Mouse (Mus musculus) MEL (cell line): ENCODE data around the gene Rsu1. TPM values are rescaled to one million over a fixed set of nuclear protein-coding genes. Genes with fewer than 3 reads are reported as not detected.

ENCODE experiments used
- DNase-seq: peaks from one replicate; pipeline ENCODE4 v3.0.0; 2011; ENCODE audit warnings: low read depth, low spot score
- H3K27ac ChIP-seq: 2 replicates; pipeline ENCODE4 v1.5.1; 2012; ENCODE audit warnings: low read depth, mild to moderate bottlenecking, control low read depth, low read length, moderate library complexity; ENCODE audit not compliant: control insufficient read depth
- H3K27me3 ChIP-seq, 2 experiments: fragments of 150-350 bp in 1 of 2; sonication (generic) in 1 of 2; 2 replicates each; pipeline ENCODE4 v1.6.1; 2012; ENCODE audit warnings: low read length in 2 of 2, mild to moderate bottlenecking in 2 of 2, improper control_type of control experiment in 1 of 2, moderate library complexity in 1 of 2; ENCODE audit not compliant: insufficient read depth in 2 of 2, control insufficient read depth in 1 of 2
- H3K36me3 ChIP-seq, 2 experiments: 2 replicates each; pipeline ENCODE4 v1.6.1; 2012 to 2014; ENCODE audit warnings: low read length in 2 of 2, improper control_type of control experiment in 1 of 2, inconsistent platforms in 1 of 2, mild to moderate bottlenecking in 1 of 2; ENCODE audit not compliant: insufficient read depth in 2 of 2, control insufficient read depth in 1 of 2
- H3K4me1 ChIP-seq, 2 experiments: fragments of 150-350 bp in 1 of 2; sonication (generic) in 1 of 2; 2 replicates each; pipeline ENCODE4 v1.6.1; 2012; ENCODE audit warnings: low read length in 2 of 2, improper control_type of control experiment in 1 of 2, mild to moderate bottlenecking in 1 of 2; ENCODE audit not compliant: insufficient read depth in 2 of 2, control insufficient read depth in 1 of 2
- H3K4me3 ChIP-seq, 2 experiments: fragments of 150-350 bp in 1 of 2; sonication (generic) in 1 of 2; 2 replicates each; pipeline ENCODE4 v1.5.1; 2012; ENCODE audit warnings: low read depth in 2 of 2, low read length in 2 of 2, mild to moderate bottlenecking in 2 of 2, moderate library complexity in 2 of 2, control low read depth in 1 of 2, improper control_type of control experiment in 1 of 2; ENCODE audit not compliant: control insufficient read depth in 1 of 2, insufficient read depth in 1 of 2
- H3K79me2 ChIP-seq: 2 replicates; pipeline ENCODE4 v1.6.1; 2012; ENCODE audit warnings: mild to moderate bottlenecking, low read length, moderate library complexity; ENCODE audit not compliant: control insufficient read depth, poor library complexity, insufficient read depth
- H3K9ac ChIP-seq: 2 replicates; pipeline ENCODE4 v1.6.1; 2012; ENCODE audit warnings: low read depth, mild to moderate bottlenecking, control low read depth, low read length, moderate library complexity; ENCODE audit not compliant: control insufficient read depth, poor library complexity, severe bottlenecking
- H3K9me3 ChIP-seq: fragments of 150-350 bp; sonication (generic); replicated peaks from 2 replicates; pipeline ENCODE4 v1.6.1; 2012; ENCODE audit warnings: mild to moderate bottlenecking, low read length, improper control_type of control experiment, moderate library complexity; ENCODE audit not compliant: insufficient read depth
- BHLHE40 ChIP-seq: IDR thresholded peaks from 2 replicates; pipeline ENCODE4 v1.6.1; 2012; ENCODE audit warnings: low read depth, mild to moderate bottlenecking, inconsistent platforms, low read length, improper control_type of control experiment, borderline replicate concordance
- CHD1 ChIP-seq: IDR thresholded peaks from 2 replicates; pipeline ENCODE4 v1.6.1; 2012; ENCODE audit warnings: low read depth, mild to moderate bottlenecking, inconsistent platforms, low read length, improper control_type of control experiment
- CTCF ChIP-seq, 3 experiments: IDR thresholded peaks in 2 of 3; conservative IDR thresholded peaks in 1 of 3; 2 replicates each; pipeline ENCODE4 v1.5.1; 2011 to 2012; ENCODE audit warnings: low read length in 3 of 3, low read depth in 2 of 3, mild to moderate bottlenecking in 2 of 3, improper control_type of control experiment in 1 of 3, inconsistent platforms in 1 of 3, mixed read lengths in 1 of 3, moderate library complexity in 1 of 3; ENCODE audit not compliant: control insufficient read depth in 1 of 3, insufficient read depth in 1 of 3, poor library complexity in 1 of 3, severe bottlenecking in 1 of 3
- GABPA ChIP-seq: IDR thresholded peaks from 2 replicates; pipeline ENCODE4 v1.6.1; 2012; ENCODE audit warnings: low read depth, mild to moderate bottlenecking, inconsistent platforms, low read length, improper control_type of control experiment, moderate library complexity
- MAZ ChIP-seq: IDR thresholded peaks from 2 replicates; pipeline ENCODE4 v1.6.1; 2012; ENCODE audit warnings: low read depth, mild to moderate bottlenecking, inconsistent platforms, low read length, improper control_type of control experiment
- MEF2A ChIP-seq: IDR thresholded peaks from 2 replicates; pipeline ENCODE4 v1.6.1; 2014; ENCODE audit warnings: low read depth, mild to moderate bottlenecking, inconsistent platforms, low read length, improper control_type of control experiment; ENCODE audit not compliant: poor library complexity, insufficient replicate concordance, severe bottlenecking; ENCODE audit errors: extremely low read depth
- MXI1 ChIP-seq: IDR thresholded peaks from 2 replicates; pipeline ENCODE4 v1.6.1; 2011; ENCODE audit warnings: mild to moderate bottlenecking, low read depth, low read length, improper control_type of control experiment
- MYB ChIP-seq: IDR thresholded peaks from 2 replicates; pipeline ENCODE4 v1.6.1; 2011; ENCODE audit warnings: mild to moderate bottlenecking, low read depth, low read length, improper control_type of control experiment
- MYC ChIP-seq: IDR thresholded peaks from 2 replicates; pipeline ENCODE4 v1.6.1; 2011; ENCODE audit warnings: low read depth, mild to moderate bottlenecking, low read length, improper control_type of control experiment, moderate library complexity
- NRF1 ChIP-seq: IDR thresholded peaks from 2 replicates; pipeline ENCODE4 v1.6.1; 2014; ENCODE audit warnings: low read depth, mild to moderate bottlenecking, inconsistent platforms, low read length, improper control_type of control experiment, moderate library complexity; ENCODE audit not compliant: poor library complexity, insufficient read depth, severe bottlenecking
- POLR2AphosphoS2 ChIP-seq: IDR thresholded peaks from 2 replicates; pipeline ENCODE4 v1.6.1; 2011; ENCODE audit warnings: low read length, improper control_type of control experiment
- RAD21 ChIP-seq: IDR thresholded peaks from 2 replicates; pipeline ENCODE4 v1.6.1; 2011; ENCODE audit warnings: mild to moderate bottlenecking, low read depth, low read length, improper control_type of control experiment
- SMC3 ChIP-seq: IDR thresholded peaks from 2 replicates; pipeline ENCODE4 v1.6.1; 2011; ENCODE audit warnings: low read depth, low read length, improper control_type of control experiment
- TAL1 ChIP-seq: IDR thresholded peaks from 2 replicates; pipeline ENCODE4 v1.6.1; 2012; ENCODE audit warnings: mild to moderate bottlenecking, inconsistent platforms, low read length, moderate library complexity, mixed read lengths
- USF1 ChIP-seq: IDR thresholded peaks from 2 replicates; pipeline ENCODE4 v1.6.1; 2014; ENCODE audit warnings: low read depth, mild to moderate bottlenecking, inconsistent platforms, low read length, improper control_type of control experiment, moderate library complexity
- ZC3H11A ChIP-seq: IDR thresholded peaks from 2 replicates; pipeline ENCODE4 v1.6.1; 2012; ENCODE audit warnings: low read depth, mild to moderate bottlenecking, inconsistent platforms, low read length, improper control_type of control experiment
- ZMIZ1 ChIP-seq: IDR thresholded peaks from 2 replicates; pipeline ENCODE4 v1.6.1; 2012; ENCODE audit warnings: low read depth, mild to moderate bottlenecking, inconsistent platforms, low read length, improper control_type of control experiment, moderate library complexity
- polyA plus RNA-seq, 2 experiments: library from polyadenylated mRNA; stranded (reverse) in 1 of 2; unstranded in 1 of 2; fragments of >175 nt in 1 of 2; fragments of >200 nt in 1 of 2; gene quantifications; 2 replicates each; pipeline versions ENCODE4 v1.2.1 to v1.2.4; 2012; ENCODE audit warnings: low replicate concordance in 2 of 2, low read depth in 1 of 2; ENCODE audit not compliant: insufficient read length in 2 of 2, insufficient read depth in 1 of 2, missing spikeins in 1 of 2
- total RNA-seq: library from RNA; depleted of rRNA; stranded (reverse); fragments of 300-350 nt; gene quantifications from 2 replicates; pipeline ENCODE4 v1.2.3, GENCODE M21; 2012

Rsu1 gene
- total and polyA plus RNA-seq, 3 experiments: 58.1 to 81.9 TPM; not detected in 1

GRCm38 (mm10) chr2:13297733-13298132 lies 26.5 kb upstream of the Rsu1 start:
- Histone ChIP-seq H3K27ac (no peak overlapping the region), H3K9ac (no peak overlapping the region), H3K36me3 (peaks cover 0 to 2% of the 10 kb centered on the region in 2 experiments; a peak in 1 of 4 replicates), H3K9me3 (no peaks in the 10 kb centered on the region), H3K79me2 (no peaks in the 10 kb centered on the region), H3K4me3 (no peak overlapping the region), H3K4me1 (0 out of 4 replicates have a peak, but pooled peaks cover 0 to 3% of the 10 kb centered on the region in 2 experiments), H3K27me3 (peaks cover 0 to 2% of the 10 kb centered on the region in 2 experiments; a peak in 1 of 4 replicates)
- DNase-seq: peak; percentile 19
- TF ChIP-seq MXI1: no peak
- TF ChIP-seq USF1: no peak
- TF ChIP-seq GABPA: no peak
- TF ChIP-seq SMC3: no peak
- no peak for TF ChIP-seq MYC
- TF ChIP-seq TAL1: no peak
- no peak for TF ChIP-seq BHLHE40
- TF ChIP-seq NRF1: no peak
- TF ChIP-seq CTCF (IDR thresholded peaks at IDR 0.05 in 2 of 3, conservative IDR thresholded peaks at IDR 0.05 in 1 of 3; ENCODE audit: control insufficient read depth in 1 of 3, insufficient read depth in 1 of 3, low read depth in 2 of 3, low read length in 3 of 3, poor library complexity in 1 of 3, severe bottlenecking in 1 of 3): no peak
- TF ChIP-seq MYB: no peak
- no peak for TF ChIP-seq MEF2A

GRCm38 (mm10) chr2:13290661-13291060 lies 19.4 kb upstream of the Rsu1 start:
- H3K9ac ChIP-seq: no peak overlapping the region
- TF ChIP-seq RAD21 (peak; percentile 96), NRF1 (no peak), CHD1 (no peak), POLR2AphosphoS2 (no peak), GABPA (no peak), ZC3H11A (peak; percentile 89), SMC3 (peak; percentile 95), ZMIZ1 (no peak), CTCF (IDR thresholded peaks at IDR 0.05 in 2 of 3, conservative IDR thresholded peaks at IDR 0.05 in 1 of 3; ENCODE audit: control insufficient read depth in 1 of 3, insufficient read depth in 1 of 3, low read depth in 2 of 3, low read length in 3 of 3, poor library complexity in 1 of 3, severe bottlenecking in 1 of 3) (peak; percentile 5 to 78 (median 35); a peak in 3 of 6 replicates), MAZ (no peak), MXI1 (no peak), MYC (0 out of 2 replicates have a peak, but pooled peaks have one; percentile 22)
- TF ChIP-seq, all 39 proteins: peak for 5
- Histone ChIP-seq H3K27ac (no peak overlapping the region), H3K79me2 (no peaks in the 10 kb centered on the region), H3K27me3 (0 out of 4 replicates have a peak, but pooled peaks cover 0 to 2% of the 10 kb centered on the region in 2 experiments), H3K9me3 (no peaks in the 10 kb centered on the region), H3K4me3 (no peak overlapping the region), H3K36me3 (no peaks in the 10 kb centered on the region), H3K4me1 (no peaks in the 10 kb centered on the region)
- peak; percentile 67 for DNase-seq
